Mouse (Mus musculus): ENCODE measurements around the gene Neu2. TPM values are rescaled to one million over a fixed set of nuclear protein-coding genes. Genes with fewer than 3 reads are reported as not detected.
A peak's percentile ranks its signal among the peaks of the same experiment; 100 is the strongest.

Gene Neu2
- total RNA-seq, 2 experiments from 2014 or later, result not detected

DNA sequence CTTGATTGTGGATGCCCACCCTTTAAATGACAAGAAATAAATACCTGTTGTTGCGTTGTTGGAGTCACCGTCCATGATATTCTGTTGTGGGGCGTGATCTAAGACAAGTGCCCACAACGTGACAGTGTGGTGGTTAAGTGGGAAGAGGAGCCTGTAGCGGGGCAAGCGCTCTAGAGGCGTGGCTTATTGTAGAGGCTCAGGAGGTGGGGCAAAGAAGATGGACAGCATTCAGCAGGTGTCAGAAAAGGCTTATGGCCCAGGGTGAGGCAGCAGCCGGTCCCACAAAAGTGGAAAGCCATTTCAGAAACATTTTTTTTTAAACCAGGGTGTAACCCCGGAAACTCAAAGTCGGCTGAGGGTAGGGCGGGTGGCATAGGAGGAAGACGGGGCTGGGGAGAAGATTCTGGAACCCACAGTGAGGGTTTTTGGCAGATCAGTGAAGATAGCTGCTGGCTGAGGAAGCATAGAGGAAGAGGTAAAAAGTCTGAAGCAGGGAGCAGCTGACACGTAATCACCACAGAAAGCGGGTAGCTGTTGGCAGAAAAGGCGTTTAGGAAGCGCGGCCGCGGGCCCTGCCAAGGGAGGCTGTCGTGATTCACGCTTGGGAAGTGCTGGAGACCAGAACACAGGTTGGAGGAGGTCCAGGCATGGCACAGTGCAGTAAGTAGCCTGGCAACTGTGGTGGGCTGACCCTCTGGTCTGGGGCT, 97.8 kb downstream of the Neu2 start:
- intact Hi-C loops (cut with DNase I), result loop anchor here (5.0 kb wide), 2 partner anchors 140 to 160 kb away; no protein-coding TSS in a partner anchor
- DNase-seq, result peak; percentile 30 to 51

DNA sequence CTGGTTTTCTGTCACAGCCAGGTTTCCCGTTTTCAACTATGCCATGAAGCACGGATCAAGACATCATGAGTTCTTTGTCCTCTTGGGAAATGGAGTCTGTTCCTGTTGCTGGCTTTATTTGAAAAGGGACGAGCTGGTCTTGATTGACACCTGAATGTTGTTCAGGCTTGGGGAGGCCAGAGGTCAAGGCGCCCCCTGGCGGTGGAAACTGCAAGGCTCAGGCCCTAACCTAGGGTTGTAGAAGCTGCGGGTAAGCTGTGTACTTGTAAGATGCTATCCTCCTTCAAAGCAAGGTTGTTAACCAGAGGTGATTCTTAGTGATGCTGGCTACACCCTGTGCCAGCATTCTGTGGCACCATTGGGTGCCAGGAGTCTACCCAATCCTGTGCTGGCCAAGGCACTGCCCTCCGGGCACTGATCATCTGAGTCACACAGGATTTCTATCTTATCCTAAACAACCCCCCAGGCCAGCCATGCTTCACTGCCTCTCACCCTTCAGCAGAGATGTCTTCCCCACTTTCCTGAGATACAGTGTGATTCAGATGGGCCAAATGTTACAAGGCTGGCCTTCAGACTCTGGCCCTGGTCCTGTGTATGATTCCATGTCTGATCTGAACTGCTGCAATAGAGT, 98.8 kb downstream of the Neu2 start:
- intact Hi-C loops (cut with DNase I), result loop anchor here (5.0 kb wide), 2 partner anchors 141 to 161 kb away; no protein-coding TSS in a partner anchor

DNA sequence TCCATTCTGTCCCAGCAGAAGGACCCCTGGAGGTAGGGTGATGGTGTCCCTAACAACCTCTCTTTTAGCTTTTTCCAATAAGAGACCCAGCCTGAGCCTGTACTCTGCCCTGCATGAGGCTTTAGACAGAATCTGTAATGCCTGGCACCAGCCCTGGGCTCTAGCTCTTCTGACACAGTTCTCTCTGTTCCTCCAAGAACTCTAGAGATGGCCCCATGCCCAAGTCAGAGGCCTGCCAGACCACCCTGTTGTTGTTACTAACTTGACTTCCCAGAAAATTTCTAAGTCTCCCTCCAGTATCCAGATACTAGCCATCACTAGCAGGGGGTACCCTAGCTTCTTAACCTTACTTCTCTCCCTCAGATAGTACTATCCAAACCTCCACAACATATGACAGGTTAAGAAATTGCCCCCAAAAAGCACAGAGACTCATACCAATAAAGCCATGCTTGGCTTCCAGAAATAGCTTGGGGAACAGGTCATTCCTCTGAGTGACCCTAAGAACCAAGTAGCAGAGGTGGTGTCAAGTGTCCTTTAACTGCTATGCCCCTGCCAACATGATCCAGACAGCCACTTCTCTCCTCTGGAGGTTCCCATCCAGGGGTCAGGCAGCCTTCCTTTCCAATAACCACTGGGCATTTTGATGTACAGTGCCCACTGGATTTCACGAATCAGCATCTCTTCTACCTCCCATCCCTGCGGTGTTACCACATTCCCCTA, 105.0 kb downstream of the Neu2 start:
- intact Hi-C loops (cut with DNase I), result no loop called here
- DNase-seq, result peak in 1 of 2 experiments; percentile 14

More for the DNA sequence above, 98.8 kb downstream of the Neu2 start:
- DNase-seq, result peak; percentile 61 to 72

DNA sequence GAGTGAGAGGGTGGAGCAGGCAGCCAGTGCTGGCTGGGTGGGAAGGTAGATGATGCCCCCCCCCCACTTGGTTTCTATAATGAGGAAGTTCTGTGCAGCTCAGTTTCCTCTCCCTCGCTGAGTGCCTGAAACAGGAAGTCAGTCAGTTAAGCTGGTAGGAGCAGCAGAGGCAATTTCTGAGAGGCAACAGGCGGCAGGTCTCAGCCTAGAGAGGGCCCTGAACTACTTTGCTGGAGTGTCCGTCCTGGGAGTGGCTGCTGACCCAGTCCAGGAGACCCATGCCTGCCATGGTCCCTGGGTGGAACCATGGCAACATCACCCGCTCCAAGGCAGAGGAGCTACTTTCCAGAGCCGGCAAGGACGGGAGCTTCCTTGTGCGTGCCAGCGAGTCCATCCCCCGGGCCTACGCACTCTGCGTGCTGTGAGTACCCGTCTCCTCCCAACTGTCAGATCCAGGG, 110.6 kb downstream of the Neu2 start, which contains the start of gene Inpp5d:
Gene Inpp5d, plus strand, starts transcription at position 102 of the 458 bp plus-strand sequence.
- DNase-seq, result peak; percentile 26 to 31
- intact Hi-C loops (cut with DNase I), result no loop called here

DNA sequence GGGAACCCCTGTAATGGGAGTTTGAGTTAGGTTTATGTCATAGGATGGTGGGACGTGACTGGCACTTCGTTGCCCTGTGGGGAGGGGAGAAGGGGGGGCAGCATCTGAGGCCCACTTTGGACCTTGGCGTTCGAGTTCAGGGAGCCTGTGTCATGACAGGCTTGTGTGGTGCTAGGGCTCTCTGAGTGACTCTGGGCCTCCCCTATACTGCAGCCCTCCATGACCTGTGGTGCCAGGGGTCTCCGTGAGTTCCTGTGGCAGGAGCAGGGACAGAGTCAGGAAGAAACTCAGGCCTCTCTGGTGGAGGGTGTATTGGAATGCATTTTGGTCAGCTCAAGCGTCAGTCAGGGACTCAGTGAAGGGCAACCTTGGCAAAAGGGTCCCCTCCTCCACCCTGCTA, 111.0 kb downstream of the Neu2 start:
- intact Hi-C loops (cut with DNase I), result no loop called here
- no peak for DNase-seq

DNA sequence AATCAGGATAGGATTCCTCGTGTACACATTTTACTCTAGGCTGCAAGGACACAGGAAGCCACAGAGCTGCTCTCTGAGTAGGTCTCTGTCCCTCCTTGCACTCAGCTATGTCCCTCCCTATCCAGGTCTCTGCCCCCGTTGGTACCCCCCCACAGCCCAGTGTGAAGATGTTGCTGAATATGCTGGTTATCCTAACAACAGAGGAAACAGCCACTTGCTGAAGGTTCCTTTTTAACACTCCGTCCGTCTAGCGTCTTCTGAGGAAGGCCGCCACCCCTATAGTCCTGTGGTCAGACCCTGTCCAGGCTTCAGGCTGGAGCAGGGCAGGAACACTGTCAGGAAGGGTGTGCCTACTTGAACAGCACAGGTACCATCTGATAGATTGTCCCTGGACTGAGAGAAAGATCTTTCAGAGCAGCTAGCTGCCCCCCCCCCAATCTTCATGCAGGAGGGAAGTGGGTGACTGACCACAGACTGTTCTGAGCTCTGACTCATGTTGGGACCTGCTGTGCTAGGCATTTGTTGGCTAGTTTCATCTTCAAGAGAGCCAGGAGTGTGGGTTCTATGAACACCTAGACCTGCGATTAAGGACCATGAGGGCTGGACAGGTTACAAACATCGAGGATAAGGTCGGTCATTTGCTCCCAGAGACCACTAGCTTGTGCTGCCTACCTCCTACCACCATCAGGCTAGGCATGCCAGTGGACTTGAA, 111.6 kb downstream of the Neu2 start:
- peak in 1 of 2 experiments; percentile 10 for DNase-seq
- intact Hi-C loops (cut with DNase I), result no loop called here

DNA sequence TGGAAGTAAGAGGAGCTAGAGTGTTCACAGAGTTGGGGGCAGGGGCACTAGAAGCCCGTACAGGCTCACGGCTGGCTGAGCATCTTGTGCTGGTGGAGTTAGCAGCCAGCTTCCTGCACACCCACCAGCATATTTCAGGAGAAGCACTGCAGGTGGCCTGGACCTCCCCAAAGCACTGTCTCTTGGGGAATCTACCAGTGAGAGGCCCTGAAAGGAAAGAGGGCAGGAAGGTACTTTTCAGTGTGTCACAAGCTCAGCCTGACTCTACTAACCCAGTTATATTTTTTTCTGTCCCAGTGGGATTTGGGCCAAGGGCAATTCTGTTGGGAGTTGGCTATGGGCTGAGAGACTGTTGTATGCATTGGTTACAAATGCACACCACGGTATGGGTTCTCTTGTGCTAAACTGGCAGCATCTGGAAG, 112.2 kb downstream of the Neu2 start:
- intact Hi-C loops (cut with DNase I), result no loop called here
- DNase-seq, result no peak

DNA sequence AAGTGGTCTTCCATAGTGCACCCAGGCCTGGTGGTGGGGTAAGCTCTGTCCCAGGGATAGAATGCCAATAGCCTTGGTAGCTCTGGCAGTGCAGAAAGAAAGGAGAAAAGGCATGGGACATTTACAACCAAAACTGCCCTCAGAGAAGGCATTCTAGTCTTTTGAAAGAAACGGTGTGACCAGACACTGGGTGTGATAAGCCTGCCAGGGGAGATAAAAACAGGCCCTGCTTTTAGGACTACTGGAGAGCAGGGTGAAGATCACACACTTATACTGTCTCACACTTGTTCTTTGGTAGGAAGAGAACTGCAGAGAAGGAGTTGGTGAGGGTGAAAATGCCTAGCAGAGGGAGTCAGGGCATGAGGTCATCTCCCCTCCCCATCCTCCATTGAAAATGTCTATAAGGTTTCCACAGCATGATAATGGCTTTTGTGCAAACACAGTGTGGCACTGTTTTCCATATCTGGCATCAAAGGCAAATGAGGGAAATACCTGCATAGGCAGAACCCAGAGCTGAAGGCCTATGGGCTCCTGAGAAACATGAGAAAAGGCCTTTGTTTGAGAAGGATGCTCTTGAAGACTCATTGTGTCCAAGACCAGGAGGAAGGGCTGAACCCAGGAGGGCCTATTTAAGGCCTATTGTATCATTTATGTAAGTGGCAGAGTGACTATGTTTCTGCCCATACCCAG, 114.4 kb downstream of the Neu2 start:
- intact Hi-C loops (cut with DNase I), result no loop called here
- DNase-seq, result no peak

DNA sequence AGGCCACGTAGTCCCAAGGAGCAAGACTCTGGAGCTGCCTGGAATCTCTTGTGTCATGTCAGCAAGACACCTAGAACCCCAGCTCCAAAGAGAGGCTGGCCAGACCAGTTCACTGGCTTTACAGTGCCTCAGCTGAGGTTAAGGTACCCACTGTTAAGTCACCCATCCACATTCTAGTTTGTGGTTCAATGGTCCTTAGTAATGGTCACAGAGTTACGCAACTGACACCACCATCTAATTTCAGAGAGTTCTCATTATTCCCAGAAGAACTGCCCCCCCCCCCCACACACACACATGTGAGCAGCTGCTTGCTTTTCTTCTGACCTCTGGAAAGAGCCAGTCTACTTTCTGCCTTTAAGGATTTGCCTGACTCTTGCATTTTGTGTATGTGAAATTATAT, 115.1 kb downstream of the Neu2 start:
- intact Hi-C loops (cut with DNase I), result no loop called here
- no peak for DNase-seq

DNA sequence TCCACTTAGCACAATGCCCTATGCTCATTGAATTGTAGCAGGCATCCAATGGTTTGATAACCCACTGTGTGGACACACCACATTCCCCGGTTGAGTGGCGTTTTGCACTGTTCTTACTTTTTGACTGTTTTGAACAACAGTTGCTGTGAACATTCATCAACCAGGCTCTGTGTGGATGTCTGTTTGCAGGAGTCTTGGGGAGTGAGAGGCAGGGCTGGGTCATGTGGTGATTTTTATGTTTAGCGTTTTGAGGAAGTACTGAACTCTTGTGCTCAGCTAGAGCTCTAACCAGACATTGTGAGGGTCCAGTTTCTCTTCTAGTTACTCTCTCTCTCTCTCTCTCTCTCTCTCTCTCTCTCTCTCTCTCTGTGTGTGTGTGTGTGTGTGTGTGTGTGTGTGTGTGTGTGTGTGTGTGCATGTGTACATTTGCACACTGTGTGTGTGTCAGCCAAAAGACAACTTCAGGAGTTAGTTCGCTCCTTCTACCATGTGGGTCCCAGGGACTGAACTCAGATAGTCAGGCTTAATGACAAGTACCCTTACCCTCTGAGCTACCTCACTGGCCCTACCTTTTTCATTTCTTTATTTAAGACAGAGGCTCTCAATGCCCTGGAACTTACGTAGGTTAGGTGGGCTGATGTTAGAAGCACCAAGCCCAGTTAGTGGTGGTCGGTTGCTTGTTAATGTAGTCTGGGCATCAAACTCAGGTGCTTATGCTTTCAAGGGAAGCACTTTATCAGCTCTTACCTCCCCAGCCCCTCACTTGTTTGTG, 115.8 kb downstream of the Neu2 start:
- intact Hi-C loops (cut with DNase I), result no loop called here
- DNase-seq, result no peak

DNA sequence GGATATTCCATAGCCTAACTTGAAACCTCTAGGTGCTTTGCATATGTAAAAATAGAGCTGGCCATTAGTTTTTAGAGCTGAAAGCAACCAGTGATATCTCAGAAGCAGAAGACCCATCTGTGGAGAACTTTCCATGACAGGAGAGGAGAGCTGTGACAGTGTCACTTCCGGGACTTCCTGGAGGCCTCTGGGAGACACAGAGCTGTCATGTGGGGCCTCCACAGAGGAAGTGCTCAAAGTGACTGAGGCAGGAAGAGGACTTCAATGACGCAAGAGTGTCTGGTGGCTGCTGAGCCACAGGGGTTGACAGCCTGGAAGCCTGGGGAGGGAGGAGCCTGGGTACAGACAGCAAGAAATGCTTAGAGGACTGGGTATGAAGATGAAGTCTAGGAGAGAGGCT, 116.7 kb downstream of the Neu2 start:
- intact Hi-C loops (cut with DNase I), result no loop called here
- DNase-seq, result peak; percentile 25 to 39

DNA sequence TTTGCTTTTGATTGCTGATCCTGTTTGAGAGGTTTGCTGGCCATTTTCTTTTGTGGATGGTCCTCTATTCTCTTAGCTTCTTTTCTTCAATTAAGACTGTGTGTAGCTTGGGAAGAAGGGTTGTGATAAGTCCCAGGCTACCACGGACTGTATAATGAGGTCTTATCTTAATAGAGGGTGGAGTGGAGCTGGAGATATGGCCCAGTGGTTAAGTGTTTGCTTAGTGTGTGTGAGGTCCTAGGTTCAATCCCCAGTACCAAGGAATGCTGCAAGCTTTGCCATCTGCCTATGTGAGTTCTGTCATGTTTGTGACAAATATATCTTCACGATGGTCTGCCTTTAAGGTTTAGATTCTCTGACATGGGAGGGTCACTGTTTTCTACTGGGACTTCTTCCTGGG, 118.4 kb downstream of the Neu2 start:
- DNase-seq, result no peak
- intact Hi-C loops (cut with DNase I), result no loop called here

DNA sequence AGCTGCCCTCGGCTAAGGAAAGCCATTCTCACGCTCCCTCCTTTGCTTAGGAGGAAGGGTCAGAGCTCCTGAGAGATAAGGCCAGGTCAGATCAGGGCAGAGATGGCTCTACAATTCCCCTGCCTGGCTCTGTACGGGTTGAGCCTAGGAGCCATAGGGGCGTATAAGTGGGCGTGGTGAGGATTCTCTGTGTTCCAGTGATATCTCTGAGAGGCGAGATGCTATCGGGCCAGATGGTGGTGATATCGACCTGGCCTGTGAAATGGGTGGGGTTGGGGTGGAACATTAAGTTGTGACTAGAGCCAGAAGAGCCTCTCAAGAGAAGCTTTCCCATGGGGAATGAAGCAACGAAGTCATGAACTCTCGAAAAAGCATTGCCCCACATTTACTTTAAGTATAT, 121.9 kb downstream of the Neu2 start:
- intact Hi-C loops (cut with DNase I), result no loop called here
- DNase-seq, result no peak

DNA sequence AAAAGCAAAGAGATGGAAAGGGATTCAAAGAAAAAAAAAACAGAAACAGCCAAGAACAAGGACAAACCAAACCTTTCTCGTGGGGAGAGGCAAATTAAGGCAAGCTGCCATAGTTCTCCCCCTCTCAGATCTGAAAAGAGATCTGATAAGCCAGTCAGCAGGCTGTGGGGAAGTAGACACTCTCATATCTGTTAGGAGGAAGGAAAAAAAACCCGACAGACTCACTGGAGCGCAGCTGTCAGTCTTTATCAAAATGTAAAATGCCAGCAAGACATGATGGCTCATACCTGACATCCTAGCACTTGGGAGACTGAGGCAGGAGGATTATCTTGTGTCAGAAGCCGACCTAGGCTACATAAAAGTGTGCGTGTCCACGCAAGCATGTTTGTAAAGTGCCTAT, 122.5 kb downstream of the Neu2 start:
- no peak for DNase-seq
- intact Hi-C loops (cut with DNase I), result no loop called here

DNA sequence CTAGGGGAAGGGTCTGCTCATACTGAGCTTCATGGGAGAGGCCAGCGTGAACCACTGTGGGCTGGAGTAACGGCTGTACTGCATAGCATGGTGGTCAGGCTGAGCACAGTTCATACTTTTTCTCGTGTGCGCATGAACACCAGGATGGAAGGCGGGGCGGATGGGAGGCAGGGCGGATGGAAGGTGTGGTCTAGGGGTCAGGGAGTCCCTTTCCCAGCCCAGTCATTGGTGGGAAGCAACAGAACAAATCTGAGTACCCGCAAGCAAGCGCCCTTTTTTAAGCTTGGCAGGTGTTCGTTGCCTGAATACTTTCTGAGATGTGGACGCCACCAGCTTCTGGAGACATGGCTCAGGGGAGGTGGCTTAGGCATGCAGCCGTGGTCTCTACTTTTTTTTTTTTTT, 127.0 kb downstream of the Neu2 start:
- no peak for DNase-seq
- intact Hi-C loops (cut with DNase I), result no loop called here

DNA sequence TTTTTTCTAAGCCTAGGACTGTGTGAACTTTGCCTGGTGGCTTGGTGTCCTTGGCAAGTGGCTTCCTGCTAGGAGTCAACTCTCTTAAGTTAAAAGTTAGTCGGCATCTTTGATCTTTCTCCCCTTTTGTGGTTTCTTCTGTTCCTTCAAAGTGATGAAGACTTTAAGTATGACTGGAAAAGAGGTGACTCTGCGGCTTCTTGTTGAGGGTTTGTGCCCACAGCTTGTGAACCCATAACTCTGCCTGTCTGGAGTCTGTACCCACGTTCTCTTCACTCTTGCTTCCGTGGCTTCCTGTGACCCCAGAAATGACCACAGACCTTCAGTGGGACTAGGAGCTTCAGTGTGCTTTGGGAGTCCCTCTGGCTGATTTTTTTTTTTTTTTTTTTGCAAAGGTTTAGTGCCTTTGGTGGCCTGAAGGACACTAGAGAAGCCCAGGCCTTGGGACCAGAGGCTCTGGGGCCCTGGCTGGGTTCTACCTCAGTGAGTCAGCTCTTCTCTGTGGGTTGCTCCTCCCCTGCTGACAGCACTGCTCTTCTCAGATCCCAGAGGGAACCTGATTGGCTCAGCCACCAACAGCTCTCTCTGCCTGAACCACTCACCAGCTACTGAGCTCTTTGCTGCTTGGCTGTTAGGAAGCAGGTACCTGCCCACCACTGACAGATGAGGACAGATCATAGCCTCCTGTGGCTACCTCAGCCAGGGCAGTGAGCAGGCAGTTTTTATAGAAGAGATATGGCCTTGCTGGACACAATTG, 127.6 kb downstream of the Neu2 start:
- intact Hi-C loops (cut with DNase I), result no loop called here
- DNase-seq, result no peak

DNA sequence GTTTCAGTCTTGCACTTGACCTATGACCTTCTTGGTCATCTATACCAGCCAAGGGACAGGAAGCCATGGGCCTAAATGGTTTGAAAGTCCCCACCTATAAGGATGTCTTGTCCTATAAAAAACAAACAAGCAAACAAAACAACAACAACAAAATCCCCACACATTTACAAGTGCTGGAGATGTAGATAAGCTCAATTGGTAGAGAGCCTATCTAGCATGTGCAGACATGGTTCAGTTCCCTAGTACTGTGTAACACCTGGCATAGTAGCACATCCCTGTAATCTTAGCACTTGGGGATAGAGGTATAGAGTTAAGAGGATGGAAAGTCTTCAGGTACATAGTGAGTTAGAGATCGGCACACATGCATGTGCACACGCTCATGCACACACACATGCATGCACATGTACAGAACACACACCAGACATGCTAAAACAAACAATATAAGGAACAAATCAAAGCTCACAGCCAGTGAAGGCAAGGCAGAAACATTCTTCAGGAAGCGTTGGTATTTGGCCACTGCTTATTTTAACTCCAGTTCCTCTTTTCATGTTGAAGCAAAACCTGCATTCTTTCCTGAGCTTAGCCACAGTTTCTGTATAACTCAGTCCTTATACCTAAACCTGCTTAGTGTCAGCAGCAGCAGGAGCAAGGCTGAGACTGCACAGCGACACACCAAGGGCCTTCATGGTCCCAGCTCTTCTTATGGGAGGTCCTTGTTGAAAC, 128.3 kb downstream of the Neu2 start:
- no peak for DNase-seq
- intact Hi-C loops (cut with DNase I), result no loop called here

DNA sequence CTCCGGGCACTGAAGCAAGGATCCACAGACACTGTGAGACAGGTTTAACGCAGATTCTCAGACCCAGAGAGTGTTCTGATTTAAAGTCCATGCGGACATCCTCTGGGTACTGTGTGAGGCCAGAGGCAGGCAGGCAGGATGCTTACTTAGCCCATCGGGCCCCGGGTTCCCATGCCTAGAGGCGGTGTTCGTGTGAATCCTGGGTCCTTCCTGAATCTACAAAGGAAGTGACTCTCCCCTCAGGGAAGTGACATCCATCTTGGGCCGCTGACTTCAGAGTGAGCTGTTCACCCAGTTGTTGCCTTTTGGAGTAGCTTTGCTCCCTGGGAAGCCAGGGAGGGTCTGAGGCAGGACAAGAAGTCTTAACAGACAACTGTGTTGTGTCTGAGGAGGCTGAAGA, 130.0 kb downstream of the Neu2 start:
- intact Hi-C loops (cut with DNase I), result no loop called here
- DNase-seq, result peak in 1 of 2 experiments; percentile 11
